8 mouse cellular contexts compared by ENCODE assay signal in the genomic region with DNA sequence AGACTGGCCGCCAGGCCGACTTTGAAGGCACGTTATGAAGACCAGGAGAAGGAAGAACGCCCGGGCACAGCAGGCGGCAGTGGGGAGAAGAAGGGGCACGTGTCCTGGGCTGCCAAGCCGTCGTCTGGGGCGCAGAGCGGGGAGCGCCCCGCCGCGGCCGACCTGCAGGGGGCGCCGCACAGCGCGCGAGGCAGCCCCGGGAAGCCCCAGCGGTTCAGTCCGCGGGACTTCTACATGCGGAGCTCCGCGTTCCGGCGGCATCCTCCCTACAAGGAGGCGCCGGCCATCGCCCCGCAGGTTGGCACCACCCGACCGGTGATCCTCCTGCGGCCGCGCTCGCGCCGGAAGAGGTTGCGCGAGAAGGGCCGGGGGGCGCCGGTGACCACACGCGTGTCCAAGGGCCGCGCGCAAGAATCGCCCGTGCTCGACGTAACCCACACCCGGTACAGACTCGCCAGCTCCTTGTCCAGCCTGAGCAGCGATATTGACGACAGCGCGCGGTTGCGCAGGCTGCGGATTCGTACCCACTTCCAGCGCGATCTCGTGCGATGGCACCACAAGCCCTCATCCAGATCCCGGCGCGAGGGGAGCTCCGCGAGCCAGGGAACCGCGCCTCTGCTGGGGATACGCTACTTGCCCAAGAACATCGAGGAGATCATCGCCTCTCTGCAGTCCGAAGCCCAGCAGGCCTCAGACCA. TPM values are rescaled to one million over a fixed set of nuclear protein-coding genes. Genes with fewer than 3 reads are reported as not detected.
DNase-seq lines count a peak whose midpoint lies in the region; ATAC-seq and TF ChIP-seq lines count a peak whose summit lies in the region.

No protein-coding gene starts in this region.

- H3K4me2 ChIP-seq in forebrain, embryonic 11.5 days (ENCODE audit: low read depth, low read length, severe bottlenecking): peak overlapping the region; percentile 82
- H3K4me2 ChIP-seq in intestine, embryonic 15.5 days (replicated peaks): peak overlapping the region; percentile 95
- H3K4me2 ChIP-seq in lung, embryonic 14.5 days: peak overlapping the region; percentile 82

- ATAC-seq in G1E (ENCODE audit: extremely low read depth, insufficient number of reproducible peaks, low FRiP score, poor library complexity, severe bottlenecking): no peak
- peak; percentile 94 for ATAC-seq in forebrain, embryonic 11.5 days (replicated peaks; ENCODE audit: low FRiP score)
- peak; percentile 87 for ATAC-seq in intestine, embryonic 15.5 days
- peak; percentile 94 for ATAC-seq in lung, embryonic 14.5 days (ENCODE audit: insufficient read depth)

- 1% methylated on average over 70 of the region's 81 CpGs for WGBS in forebrain, embryonic 11.5 days
- WGBS in intestine, embryonic 15.5 days: 3% methylated on average over 81 of the region's 81 CpGs
- 2% methylated on average over 77 of the region's 81 CpGs for WGBS in lung, embryonic 14.5 days

- no peak; the same call in 1 of the 2 replicates for TF ChIP-seq CTCF in G1E (IDR thresholded peaks at IDR 0.05; ENCODE audit: low read depth, low read length)
- TF ChIP-seq CTCF in lung, embryonic 14.5 days (IDR thresholded peaks at IDR 0.05; ENCODE audit: low read depth): no peak

- peak; percentile 10 for DNase-seq in gastrocnemius, postnatal 14 days
- DNase-seq in gastrocnemius, postnatal 25 days: no peak
- DNase-seq in G1E (ENCODE audit: low spot score): no peak
- peak; percentile 83 for DNase-seq in forebrain, embryonic 11.5 days (ENCODE audit: low spot score)
- DNase-seq in lung, embryonic 14.5 days: peak; percentile 75
- DNase-seq in retina, embryonic 14.5 days (ENCODE audit: low spot score): peak; percentile 82
- no peak for DNase-seq in c-Kit-positive CD71-positive TER-119-positive erythroid progenitor cells, embryonic 14.5 days (ENCODE audit: low spot score)

- no peaks in the 10 kb centered on the region for H3K4me1 ChIP-seq in G1E (ENCODE audit: insufficient read depth, low read depth, low read length)
- peaks cover 5% of the 10 kb centered on the region; the same call in 1 of the 2 replicates for H3K4me1 ChIP-seq in forebrain, embryonic 11.5 days (replicated peaks; ENCODE audit: control insufficient read depth, insufficient read depth, low read length)
- peaks cover 7% of the 10 kb centered on the region; the same call in 1 of the 2 replicates for H3K4me1 ChIP-seq in intestine, embryonic 15.5 days (replicated peaks)
- H3K4me1 ChIP-seq in lung, embryonic 14.5 days (ENCODE audit: insufficient read depth): no peaks in the 10 kb centered on the region

- H3K4me3 ChIP-seq in G1E (ENCODE audit: low read depth, low read length): 0 out of 2 replicates have a peak overlapping the region, but pooled peaks have one; percentile 10
- H3K4me3 ChIP-seq in forebrain, embryonic 11.5 days (ENCODE audit: low read depth, low read length): peak overlapping the region; percentile 48
- peak overlapping the region; percentile 55 for H3K4me3 ChIP-seq in intestine, embryonic 15.5 days (replicated peaks)
- H3K4me3 ChIP-seq in lung, embryonic 14.5 days (ENCODE audit: low read depth, low read length): peak overlapping the region; percentile 44

- intact Hi-C loops in gastrocnemius, postnatal 14 days (cut with DNase I; ENCODE audit: low total_unique reads): no loop called here

- no peak overlapping the region for H3K27ac ChIP-seq in forebrain, embryonic 11.5 days (ENCODE audit: low read depth, low read length)
- H3K27ac ChIP-seq in intestine, embryonic 15.5 days: no peak overlapping the region
- no peak overlapping the region for H3K27ac ChIP-seq in lung, embryonic 14.5 days (ENCODE audit: low read depth)

- H3K9me3 ChIP-seq in G1E (replicated peaks): peaks cover 12% of the 10 kb centered on the region
- no peaks in the 10 kb centered on the region; the same call in 1 of the 2 replicates for H3K9me3 ChIP-seq in forebrain, embryonic 11.5 days (ENCODE audit: control insufficient read depth, low read length)
- H3K9me3 ChIP-seq in intestine, embryonic 15.5 days: no peaks in the 10 kb centered on the region
- no peaks in the 10 kb centered on the region for H3K9me3 ChIP-seq in lung, embryonic 14.5 days (ENCODE audit: low read depth, low read length)

- peaks cover 3% of the 10 kb centered on the region; the same call in 1 of the 2 replicates for H3K27me3 ChIP-seq in G1E (ENCODE audit: insufficient read depth, low read length)
- peaks cover 19% of the 10 kb centered on the region for H3K27me3 ChIP-seq in forebrain, embryonic 11.5 days (ENCODE audit: control insufficient read depth, insufficient read depth, low read length)
- peaks cover 9% of the 10 kb centered on the region for H3K27me3 ChIP-seq in intestine, embryonic 15.5 days (replicated peaks)
- H3K27me3 ChIP-seq in lung, embryonic 14.5 days (ENCODE audit: insufficient read depth, low read length): peaks cover 19% of the 10 kb centered on the region

- no peaks in the 10 kb centered on the region for H3K36me3 ChIP-seq in G1E (replicated peaks)
- no peaks in the 10 kb centered on the region for H3K36me3 ChIP-seq in forebrain, embryonic 11.5 days (ENCODE audit: control insufficient read depth, insufficient read depth, low read length)
- H3K36me3 ChIP-seq in intestine, embryonic 15.5 days: no peaks in the 10 kb centered on the region
- H3K36me3 ChIP-seq in lung, embryonic 14.5 days (ENCODE audit: insufficient read depth): no peaks in the 10 kb centered on the region

- peak overlapping the region; percentile 59 for H3K9ac ChIP-seq in forebrain, embryonic 11.5 days (ENCODE audit: low read length)
- peak overlapping the region; percentile 47 for H3K9ac ChIP-seq in intestine, embryonic 15.5 days
- peak overlapping the region; percentile 48 for H3K9ac ChIP-seq in lung, embryonic 14.5 days

RNA-seq across cellular contexts. Expression of gene Ttc6, which starts 12.2 kb away (rescaled TPM):
- total RNA-seq in gastrocnemius, postnatal 14 days (2021): not detected
- total RNA-seq in gastrocnemius, postnatal 25 days (2021): not detected
- not detected in 2 replicates for total RNA-seq in G1E (2014; fragmentation: Nextera tagmentation)
- total RNA-seq in G1E (2017): 0.06 and 0.33 TPM in 2 replicates
- 0.12 and 0.28 TPM in 2 replicates for polyA plus RNA-seq in G1E (2012)
- polyA plus RNA-seq in forebrain, embryonic 11.5 days (2014; fragmentation: Nextera tagmentation; extraction: Ambion mirVana): 0.44 and 0.57 TPM in 2 replicates
- polyA plus RNA-seq in intestine, embryonic 15.5 days (2015; fragmentation: Nextera tagmentation; extraction: Ambion mirVana): 0.71 and 0.92 TPM in 2 replicates
- 6.9 and 7.3 TPM in 2 replicates for polyA plus RNA-seq in lung, embryonic 14.5 days (2014; fragmentation: Nextera tagmentation; extraction: Ambion mirVana)

RNA-seq across cellular contexts. Expression of gene Foxa1, which starts 29.4 kb away (rescaled TPM):
- total RNA-seq in gastrocnemius, postnatal 14 days (2021): not detected
- not detected for total RNA-seq in gastrocnemius, postnatal 25 days (2021)
- total RNA-seq in G1E (2014; fragmentation: Nextera tagmentation) (0.44 and 0.53 TPM in 2 replicates), G1E (2017) (0.12 and 0.27 TPM in 2 replicates)
- 2.3 and 3.0 TPM in 2 replicates for polyA plus RNA-seq in G1E (2012)
- polyA plus RNA-seq in forebrain, embryonic 11.5 days (2014; fragmentation: Nextera tagmentation; extraction: Ambion mirVana): 1.7 and 1.9 TPM in 2 replicates
- polyA plus RNA-seq in intestine, embryonic 15.5 days (2015; fragmentation: Nextera tagmentation; extraction: Ambion mirVana): 6.4 and 8.9 TPM in 2 replicates
- 21.1 and 22.5 TPM in 2 replicates for polyA plus RNA-seq in lung, embryonic 14.5 days (2014; fragmentation: Nextera tagmentation; extraction: Ambion mirVana)

Comparison
In these comparisons a context has a peak if more than half of its experiments do, and no peak if none do; other contexts are left out.
1. DNase-seq: peak in gastrocnemius, postnatal 14 days (single experiment), forebrain, embryonic 11.5 days (single experiment), lung, embryonic 14.5 days (single experiment) and retina, embryonic 14.5 days (single experiment); none in gastrocnemius, postnatal 25 days (single experiment), G1E (single experiment) and c-Kit-positive CD71-positive TER-119-positive erythroid progenitor cells, embryonic 14.5 days (single experiment).
2. Peak in every context shown above with its lines, with median percentiles within 50 percentile points of each other: H3K4me3 ChIP-seq, H3K4me2 ChIP-seq and H3K9ac ChIP-seq.